Mouse (Mus musculus) embryonic facial prominence, embryonic 11.5 days (tissue): ENCODE measurements around the gene Sec23a. TPM values are rescaled to one million over a fixed set of nuclear protein-coding genes. Genes with fewer than 3 reads are reported as not detected.
A peak's percentile ranks its signal among the peaks of the same experiment; 100 is the strongest.

ENCODE experiments used
- ATAC-seq: fragments of 200-750 bp; cut with Nextera tagmentation; replicated peaks from 2 replicates; pipeline ENCODE4 v1.8.0; 2017; ENCODE audit warnings: low read depth; ENCODE audit not compliant: insufficient number of reproducible peaks, low FRiP score, low TSS enrichment
- DNase-seq: peaks from one replicate; pipeline ENCODE4 v3.0.0-alpha.2; 2015; ENCODE audit warnings: low spot score
- H3K27ac ChIP-seq: fragments of 300-500 bp; sonication (generic); replicated peaks from 2 replicates; pipeline ENCODE4 v1.5.1; 2014; ENCODE audit warnings: mild to moderate bottlenecking, low read depth, low read length, control low read depth
- H3K27me3 ChIP-seq: fragments of 300-500 bp; sonication (generic); 2 replicates; pipeline ENCODE4 v1.6.1; 2014; ENCODE audit warnings: mild to moderate bottlenecking, low read length, moderate library complexity, mixed read lengths; ENCODE audit not compliant: control insufficient read depth, insufficient read depth
- H3K36me3 ChIP-seq: fragments of 300-500 bp; sonication (generic); replicated peaks from 2 replicates; pipeline ENCODE4 v1.6.1; 2014; ENCODE audit warnings: low read depth, mild to moderate bottlenecking, low read length, moderate library complexity, mixed read lengths; ENCODE audit not compliant: control insufficient read depth, insufficient read depth
- H3K4me1 ChIP-seq: fragments of 300-500 bp; sonication (generic); 2 replicates; pipeline ENCODE4 v1.6.1; 2014; ENCODE audit warnings: low read length, mixed read lengths; ENCODE audit not compliant: control insufficient read depth, insufficient read depth
- H3K4me2 ChIP-seq: fragments of 300-500 bp; sonication (generic); 2 replicates; pipeline ENCODE4 v1.6.1; 2014; ENCODE audit warnings: low read depth, mild to moderate bottlenecking, control low read depth, low read length, moderate library complexity
- H3K4me3 ChIP-seq: fragments of 300-500 bp; sonication (generic); 2 replicates; pipeline ENCODE4 v1.5.1; 2014; ENCODE audit warnings: low read depth, low read length, control low read depth
- H3K9ac ChIP-seq: fragments of 300-500 bp; sonication (generic); replicated peaks from 2 replicates; pipeline ENCODE4 v1.6.1; 2014; ENCODE audit warnings: mild to moderate bottlenecking, control low read depth, low read length
- H3K9me3 ChIP-seq: fragments of 300-500 bp; sonication (generic); replicated peaks from 2 replicates; pipeline ENCODE4 v1.6.1; 2016; ENCODE audit warnings: mild to moderate bottlenecking, low read length, inconsistent platforms, mixed read lengths; ENCODE audit not compliant: control insufficient read depth
- WGBS: fragments of 180-500 bp; shearing (Covaris S2); extraction: QIAGEN DNeasy Blood & Tissue Kit; methylation state at CpG from one replicate; pipeline ENCODE4 v1.1.7; 2014; 5-methylcytosine and 5-hydroxymethylcytosine counted together
- polyA plus RNA-seq: library from polyadenylated mRNA; unstranded; fragments of >200 nt; fragmentation: Nextera tagmentation; extraction: Ambion mirVana; gene quantifications from 2 replicates; pipeline ENCODE4 v1.2.1, GENCODE M21; 2014

The Sec23a gene
- polyA plus RNA-seq, 1 experiment from 2014 or later, result 94.7 TPM

GRCm38 (mm10) chr12:59053166-59053565 is 41.3 kb upstream of the Sec23a start:
- Histone ChIP-seq H3K36me3 (no peaks in the 10 kb centered on the region; the same call in 1 of the 2 replicates), H3K4me2 (no peak overlapping the region), H3K9me3 (no peaks in the 10 kb centered on the region), H3K27me3 (no peaks in the 10 kb centered on the region), H3K4me1 (no peaks in the 10 kb centered on the region), H3K4me3 (no peak overlapping the region), H3K27ac (no peak overlapping the region), H3K9ac (no peak overlapping the region)
- 93% methylated on average over 5 of the region's 5 CpGs for WGBS
- DNase-seq (no peak), ATAC-seq (no peak)

- H3K9me3 ChIP-seq, result no peaks in the 10 kb centered on the region
- DNase-seq (no peak), ATAC-seq (no peak)
- H3K27ac ChIP-seq, result no peak overlapping the region
- no peak overlapping the region for H3K9ac ChIP-seq
- no peaks in the 10 kb centered on the region for H3K4me1 ChIP-seq
- H3K4me2 ChIP-seq, result no peak overlapping the region
- 92% methylated on average over 3 of the region's 3 CpGs for WGBS
- H3K4me3 ChIP-seq, result no peak overlapping the region
- no peaks in the 10 kb centered on the region; the same call in 1 of the 2 replicates for H3K36me3 ChIP-seq
- no peaks in the 10 kb centered on the region for H3K27me3 ChIP-seq
These were observed 40.7 kb upstream of the Sec23a start for GRCm38 (mm10) chr12:59052470-59052869.

GRCm38 (mm10) chr12:59040851-59041250 is 29.0 kb upstream of the Sec23a start:
- 17% methylated on average over 7 of the region's 7 CpGs for WGBS
- DNase-seq, result no peak
- Histone ChIP-seq H3K36me3 (peaks cover 2% of the 10 kb centered on the region; the same call in 1 of the 2 replicates), H3K4me3 (no peak overlapping the region), H3K9me3 (no peaks in the 10 kb centered on the region), H3K9ac (no peak overlapping the region), H3K27me3 (no peaks in the 10 kb centered on the region), H3K4me1 (no peaks in the 10 kb centered on the region), H3K4me2 (no peak overlapping the region), H3K27ac (no peak overlapping the region)
- ATAC-seq, result no peak; the same call in 1 of the 2 replicates

GRCm38 (mm10) chr12:59039971-59040844 is 28.4 kb upstream of the Sec23a start:
- peaks cover 2% of the 10 kb centered on the region; the same call in 1 of the 2 replicates for H3K36me3 ChIP-seq
- H3K27me3 ChIP-seq, result no peaks in the 10 kb centered on the region
- peak overlapping the region; percentile 69 for H3K27ac ChIP-seq
- ATAC-seq, result peak; percentile 92
- H3K4me2 ChIP-seq, result no peak overlapping the region
- no peak overlapping the region for H3K4me3 ChIP-seq
- no peaks in the 10 kb centered on the region for H3K9me3 ChIP-seq
- peak; percentile 83 for DNase-seq
- H3K4me1 ChIP-seq, result no peaks in the 10 kb centered on the region
- no peak overlapping the region for H3K9ac ChIP-seq
- WGBS, result under 1% methylated on average over 23 of the region's 23 CpGs

- H3K36me3 ChIP-seq, result peaks cover 2% of the 10 kb centered on the region; the same call in 1 of the 2 replicates
- H3K4me1 ChIP-seq, result no peaks in the 10 kb centered on the region
- H3K27ac ChIP-seq, result no peak overlapping the region; the same call in 1 of the 2 replicates
- ATAC-seq, result no peak; the same call in 1 of the 2 replicates
- no peak overlapping the region for H3K4me3 ChIP-seq
- WGBS, result 64% methylated on average over 10 of the region's 10 CpGs
- H3K4me2 ChIP-seq, result no peak overlapping the region
- H3K27me3 ChIP-seq, result no peaks in the 10 kb centered on the region
- H3K9ac ChIP-seq, result no peak overlapping the region
- H3K9me3 ChIP-seq, result no peaks in the 10 kb centered on the region
- peak; percentile 5 for DNase-seq
These were observed 27.5 kb upstream of the Sec23a start for GRCm38 (mm10) chr12:59039162-59039970.

GRCm38 (mm10) chr12:59032101-59032500 is 20.3 kb upstream of the Sec23a start:
- H3K9me3 ChIP-seq, result no peaks in the 10 kb centered on the region
- H3K27ac ChIP-seq, result no peak overlapping the region
- no peaks in the 10 kb centered on the region for H3K27me3 ChIP-seq
- no peak overlapping the region for H3K4me2 ChIP-seq
- H3K9ac ChIP-seq, result no peak overlapping the region
- H3K4me3 ChIP-seq, result no peak overlapping the region
- DNase-seq, result no peak
- H3K4me1 ChIP-seq, result no peaks in the 10 kb centered on the region
- no peaks in the 10 kb centered on the region for H3K36me3 ChIP-seq
- ATAC-seq, result no peak
- WGBS, result 66% methylated on average over 5 of the region's 5 CpGs

- no peaks in the 10 kb centered on the region for H3K9me3 ChIP-seq
- H3K4me1 ChIP-seq, result no peaks in the 10 kb centered on the region
- DNase-seq (no peak), ATAC-seq (no peak)
- H3K36me3 ChIP-seq, result peaks cover 3% of the 10 kb centered on the region
- no peak overlapping the region for H3K4me2 ChIP-seq
- WGBS, result 90% methylated on average over 4 of the region's 4 CpGs
- H3K4me3 ChIP-seq, result no peak overlapping the region
- no peaks in the 10 kb centered on the region for H3K27me3 ChIP-seq
- H3K9ac ChIP-seq, result no peak overlapping the region
- no peak overlapping the region for H3K27ac ChIP-seq
These were observed 9.5 kb upstream of the Sec23a start for GRCm38 (mm10) chr12:59021306-59021705.
